Mouse (Mus musculus) CH12.LX (cell line): ENCODE results near the gene Ccn6. TPM values are rescaled to one million over a fixed set of nuclear protein-coding genes. Genes with fewer than 3 reads are reported as not detected.

Experiments used
- DNase-seq: peaks from one replicate; pipeline ENCODE4 v3.0.0-alpha.2; 2013; ENCODE audit errors: extremely low read depth
- H3K27ac ChIP-seq: 2 replicates; pipeline ENCODE4 v1.5.1; 2012; ENCODE audit warnings: low read depth, mild to moderate bottlenecking, control low read depth, moderate library complexity; ENCODE audit not compliant: insufficient read depth
- H3K27me3 ChIP-seq: replicated peaks from 2 replicates; pipeline ENCODE3; 2012; ENCODE audit warnings: inconsistent platforms
- H3K36me3 ChIP-seq, 2 experiments: replicated peaks in 1 of 2; 2 replicates each; pipeline versions ENCODE3 to v1.6.1; 2012; ENCODE audit warnings: inconsistent platforms in 1 of 2, low read length in 1 of 2, mild to moderate bottlenecking in 1 of 2, mixed read lengths in 1 of 2, moderate library complexity in 1 of 2; ENCODE audit not compliant: control insufficient read depth in 1 of 2, insufficient read depth in 1 of 2
- H3K4me1 ChIP-seq, 2 experiments: 2 replicates each; pipeline ENCODE4 v1.6.1; 2012; ENCODE audit warnings: inconsistent platforms in 1 of 2, moderate library complexity in 1 of 2; ENCODE audit not compliant: insufficient read depth in 2 of 2, control insufficient read depth in 1 of 2
- H3K4me2 ChIP-seq: 2 replicates; pipeline ENCODE4 v1.6.1; 2012; ENCODE audit warnings: low read depth, mild to moderate bottlenecking, control low read depth; ENCODE audit not compliant: poor library complexity, insufficient read depth, severe bottlenecking
- H3K4me3 ChIP-seq, 3 experiments: fragments of 150-350 bp in 1 of 3; sonication (generic) in 1 of 3; replicated peaks in 1 of 3; 2 replicates each; pipeline versions ENCODE3 to v1.5.1; 2011 to 2012; ENCODE audit warnings: low read depth in 2 of 3, low read length in 2 of 3, mild to moderate bottlenecking in 2 of 3, moderate library complexity in 2 of 3, control low read depth in 1 of 3, improper control_type of control experiment in 1 of 3, inconsistent platforms in 1 of 3, mixed read lengths in 1 of 3; ENCODE audit not compliant: poor library complexity in 1 of 3
- H3K79me2 ChIP-seq: replicated peaks from 2 replicates; pipeline ENCODE4 v1.6.1; 2012; ENCODE audit warnings: mild to moderate bottlenecking, moderate library complexity; ENCODE audit not compliant: control insufficient read depth, poor library complexity, insufficient read depth, severe bottlenecking; ENCODE audit errors: extremely low read depth
- H3K9ac ChIP-seq: 2 replicates; pipeline ENCODE4 v1.6.1; 2012; ENCODE audit warnings: low read depth, mild to moderate bottlenecking, control low read depth, moderate library complexity; ENCODE audit not compliant: insufficient read depth
- H3K9me3 ChIP-seq: replicated peaks from 2 replicates; pipeline ENCODE3; 2012; ENCODE audit warnings: low read length, inconsistent platforms, mixed read lengths
- CHD2 ChIP-seq: IDR thresholded peaks from 2 replicates; pipeline ENCODE4 v1.6.1; 2011; ENCODE audit warnings: low read length, improper control_type of control experiment
- CTCF ChIP-seq, 2 experiments: IDR thresholded peaks in 1 of 2; conservative IDR thresholded peaks in 1 of 2; 2 replicates each; pipeline ENCODE4 v1.5.1; 2011 to 2012; ENCODE audit warnings: low read depth in 2 of 2, low read length in 2 of 2, improper control_type of control experiment in 1 of 2, inconsistent platforms in 1 of 2, mild to moderate bottlenecking in 1 of 2, moderate library complexity in 1 of 2
- E2F4 ChIP-seq: IDR thresholded peaks from 2 replicates; pipeline ENCODE4 v1.6.1; 2011; ENCODE audit warnings: low read depth, low read length, improper control_type of control experiment; ENCODE audit not compliant: insufficient replicate concordance
- ELF1 ChIP-seq: IDR thresholded peaks from 2 replicates; pipeline ENCODE4 v1.6.1; 2014; ENCODE audit warnings: low read depth, mild to moderate bottlenecking, inconsistent platforms, low read length, improper control_type of control experiment
- EP300 ChIP-seq: IDR thresholded peaks from 2 replicates; pipeline ENCODE4 v1.6.1; 2011; ENCODE audit warnings: low read length, improper control_type of control experiment
- GABPA ChIP-seq: IDR thresholded peaks from 2 replicates; pipeline ENCODE4 v1.6.1; 2012; ENCODE audit warnings: low read depth, low read length, improper control_type of control experiment, inconsistent platforms; ENCODE audit not compliant: insufficient replicate concordance
- JUND ChIP-seq: conservative IDR thresholded peaks from 2 replicates; pipeline ENCODE4 v1.6.1; 2011; ENCODE audit warnings: low read depth, low read length, improper control_type of control experiment
- KAT2A ChIP-seq: IDR thresholded peaks from 2 replicates; pipeline ENCODE4 v1.6.1; 2012; ENCODE audit warnings: low read length, improper control_type of control experiment, inconsistent platforms; ENCODE audit not compliant: insufficient replicate concordance
- MAX ChIP-seq: IDR thresholded peaks from 2 replicates; pipeline ENCODE4 v1.6.1; 2011; ENCODE audit warnings: low read length, improper control_type of control experiment
- MEF2A ChIP-seq: IDR thresholded peaks from 2 replicates; pipeline ENCODE4 v1.6.1; 2014; ENCODE audit warnings: low read depth, mild to moderate bottlenecking, inconsistent platforms, low read length, improper control_type of control experiment, borderline replicate concordance
- MXI1 ChIP-seq: IDR thresholded peaks from 2 replicates; pipeline ENCODE4 v1.6.1; 2011; ENCODE audit warnings: mild to moderate bottlenecking, low read depth, low read length, improper control_type of control experiment
- MYC ChIP-seq: IDR thresholded peaks from 2 replicates; pipeline ENCODE4 v1.6.1; 2011; ENCODE audit warnings: low read depth, mild to moderate bottlenecking, improper control_type of control experiment, low read length
- POLR2A ChIP-seq: IDR thresholded peaks from 2 replicates; pipeline ENCODE4 v1.6.1; 2011; ENCODE audit warnings: low read depth, mild to moderate bottlenecking, improper control_type of control experiment, low read length
- POLR2AphosphoS2 ChIP-seq: IDR thresholded peaks from 2 replicates; pipeline ENCODE4 v1.6.1; 2011; ENCODE audit warnings: low read depth, low read length, improper control_type of control experiment
- RAD21 ChIP-seq: IDR thresholded peaks from 2 replicates; pipeline ENCODE4 v1.6.1; 2011; ENCODE audit warnings: low read depth, mild to moderate bottlenecking, low read length, improper control_type of control experiment, moderate library complexity
- SMC3 ChIP-seq: IDR thresholded peaks from 2 replicates; pipeline ENCODE4 v1.6.1; 2011; ENCODE audit warnings: low read depth, low read length, improper control_type of control experiment
- UBTF ChIP-seq: IDR thresholded peaks from 2 replicates; pipeline ENCODE4 v1.6.1; 2012; ENCODE audit warnings: low read depth, mild to moderate bottlenecking, inconsistent platforms, low read length, improper control_type of control experiment, moderate library complexity
- USF1 ChIP-seq: IDR thresholded peaks from 2 replicates; pipeline ENCODE4 v1.6.1; 2014; ENCODE audit warnings: low read depth, mild to moderate bottlenecking, inconsistent platforms, low read length, improper control_type of control experiment
- ZC3H11A ChIP-seq: IDR thresholded peaks from 2 replicates; pipeline ENCODE4 v1.6.1; 2012; ENCODE audit warnings: low read depth, mild to moderate bottlenecking, inconsistent platforms, low read length, improper control_type of control experiment
- dilution Hi-C: fragments of 300-500 bp; cut with MboI; formaldehyde crosslinking; loops from 2 replicates; pipeline ENCODE4 v1.14.3; 2020; ENCODE audit warnings: low sequenced_read_pairs; ENCODE audit not compliant: extremely low pct_unique_long_range_greater_than_20kb, extremely low pct_ligation_motif_present
- in situ Hi-C: fragments of 300-500 bp; cut with MboI; formaldehyde crosslinking; loops from 3 replicates; pipeline ENCODE4 v1.14.3; 2019; ENCODE audit warnings: low sequenced_read_pairs, low pct_ligation_motif_present, low pct_unique_long_range_greater_than_20kb, mixed read lengths
- polyA plus RNA-seq: library from polyadenylated mRNA; unstranded; fragments of >175 nt; gene quantifications from 2 replicates; pipeline ENCODE4 v1.2.1, GENCODE M21; 2012; ENCODE audit warnings: low read depth; ENCODE audit not compliant: insufficient read length
- total RNA-seq, 2 experiments: library from RNA; depleted of rRNA; stranded (reverse); fragments of 300-350 nt in 1 of 2; fragments of >200 nt in 1 of 2; gene quantifications; 2 replicates each; pipeline ENCODE4 v1.2.3; 2012 to 2014

Gene Ccn6
- total and polyA plus RNA-seq, 3 experiments: 0.33 TPM; not detected in 2

- TF ChIP-seq MYC (no peak; the same call in 1 of the 2 replicates), EP300 (no peak), UBTF (no peak), RAD21 (no peak), POLR2A (peak; percentile 85), CHD2 (no peak), MXI1 (peak; percentile 93), GABPA (no peak), ZC3H11A (no peak), SMC3 (no peak), ELF1 (0 out of 2 replicates have a peak, but pooled peaks have one; percentile 43), JUND (no peak), KAT2A (no peak; the same call in 1 of the 2 replicates), MEF2A (no peak), POLR2AphosphoS2 (peak; percentile 52; the same call in 1 of the 2 replicates), USF1 (no peak), E2F4 (peak; percentile 61; the same call in 1 of the 2 replicates)
- TF ChIP-seq, all 38 proteins: peak for 13
These were observed 29.9 kb downstream of the Ccn6 start, which contains the start of the genes Fam229b and Tube1 (continued) for GRCm38 (mm10) chr10:39133462-39134310.

- dilution Hi-C loops: no loop called here
- H3K4me2 ChIP-seq: no peak overlapping the region
- H3K27me3 ChIP-seq: no peaks in the 10 kb centered on the region
- no peaks in the 10 kb centered on the region for H3K79me2 ChIP-seq
- TF ChIP-seq RAD21 (peak; percentile 50), MXI1 (no peak), CTCF (conservative IDR thresholded peaks at IDR 0.05 in 1 of 2, IDR thresholded peaks at IDR 0.05 in 1 of 2; ENCODE audit: low read depth in 2 of 2, low read length in 2 of 2) (peak in 1 of 2 experiments; percentile 50; a peak in 2 of 4 replicates), MAX (0 out of 2 replicates have a peak, but pooled peaks have one; percentile 23), MYC (0 out of 2 replicates have a peak, but pooled peaks have one; percentile 22), EP300 (no peak)
- DNase-seq: no peak
- H3K9me3 ChIP-seq: no peaks in the 10 kb centered on the region
- peaks cover 2 to 7% of the 10 kb centered on the region in 2 experiments for H3K36me3 ChIP-seq
- no peak overlapping the region for H3K4me3 ChIP-seq
- H3K27ac ChIP-seq: no peak overlapping the region
- H3K4me1 ChIP-seq: peaks cover 4 to 10% of the 10 kb centered on the region in 2 experiments; a peak in 3 of 4 replicates
- in situ Hi-C loops: no loop called here
- no peak overlapping the region for H3K9ac ChIP-seq
These were observed 42.2 kb downstream of the Ccn6 start for GRCm38 (mm10) chr10:39121412-39121811.
